Mouse (Mus musculus) small intestine, adult 2 months (tissue): Measurements from ENCODE around the gene Knl1. TPM values are rescaled to one million over a fixed set of nuclear protein-coding genes. Genes with fewer than 3 reads are reported as not detected.

Experiments used
- H3K27ac ChIP-seq: fragments of 200-500 bp; 2 replicates; pipeline ENCODE4 v1.5.1; 2012; ENCODE audit warnings: low read depth, low read length, control low read depth, inconsistent platforms; ENCODE audit not compliant: insufficient read depth
- H3K27me3 ChIP-seq: fragments of 200-500 bp; 2 replicates; pipeline ENCODE4 v1.6.1; 2012; ENCODE audit warnings: mild to moderate bottlenecking, moderate library complexity, low read length, inconsistent platforms; ENCODE audit not compliant: control insufficient read depth, insufficient read depth
- H3K36me3 ChIP-seq: fragments of 200-500 bp; 2 replicates; pipeline ENCODE4 v1.6.1; 2012; ENCODE audit warnings: mild to moderate bottlenecking, low read length, control low read depth, inconsistent platforms; ENCODE audit not compliant: control insufficient read depth, insufficient read depth
- H3K4me1 ChIP-seq: fragments of 200-500 bp; 2 replicates; pipeline ENCODE4 v1.6.1; 2012; ENCODE audit warnings: low read length, inconsistent platforms, mixed read lengths; ENCODE audit not compliant: control insufficient read depth, insufficient read depth, insufficient read length
- H3K4me3 ChIP-seq: fragments of 200-500 bp; 2 replicates; pipeline ENCODE4 v1.5.1; 2012; ENCODE audit warnings: low read depth, mild to moderate bottlenecking, control low read depth, inconsistent platforms, low read length, moderate library complexity
- CTCF ChIP-seq: fragments of 200-500 bp; IDR thresholded peaks from 2 replicates; pipeline ENCODE4 v1.5.1; 2012; ENCODE audit warnings: low read depth, mild to moderate bottlenecking, control low read depth, inconsistent platforms, low read length, moderate library complexity, mixed read lengths; ENCODE audit not compliant: insufficient replicate concordance, insufficient read length; ENCODE audit errors: extremely low read depth
- POLR2A ChIP-seq: fragments of 200-500 bp; IDR thresholded peaks from 2 replicates; pipeline ENCODE4 v1.6.1; 2012; ENCODE audit warnings: low read depth, mild to moderate bottlenecking, control low read depth, inconsistent platforms, low read length, moderate library complexity
- WGBS: fragments of 180-500 bp; shearing (Covaris S2); methylation state at CpG from one replicate; pipeline ENCODE4 v1.1.7; 2018; 5-methylcytosine and 5-hydroxymethylcytosine counted together
- polyA plus RNA-seq: library from polyadenylated mRNA; depleted of rRNA; stranded (reverse); fragments of >200 nt; gene quantifications from 2 replicates; pipeline ENCODE4 v1.2.3, GENCODE M21; 2012; rRNA removed

The Knl1 gene
- polyA plus RNA-seq, 1 experiment = 0.15 TPM

DNA sequence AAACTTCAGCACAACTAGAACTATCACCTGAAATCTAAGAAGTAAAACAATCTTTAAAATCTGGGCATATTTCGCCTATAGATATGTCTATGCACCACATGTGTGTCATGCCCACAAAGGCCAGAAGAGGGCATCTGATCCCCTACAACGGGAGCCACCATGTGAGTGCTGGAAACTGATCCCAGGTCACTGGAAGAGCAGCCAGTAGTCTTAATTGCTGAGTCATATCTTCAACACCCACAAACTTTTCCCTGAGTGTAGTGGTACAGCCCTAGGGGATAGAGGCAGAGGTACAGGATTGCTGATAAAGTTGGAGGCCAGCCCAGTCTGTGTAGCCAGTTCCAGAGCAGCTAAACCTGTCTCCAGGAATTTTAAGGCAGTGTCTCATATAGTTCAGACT, 98.3 kb downstream of the Knl1 start:
- Histone ChIP-seq H3K36me3 (peaks cover 84% of the 10 kb centered on the region), H3K4me1 (no peaks in the 10 kb centered on the region), H3K27me3 (no peaks in the 10 kb centered on the region), H3K4me3 (no peak overlapping the region), H3K27ac (no peak overlapping the region)
- 84% methylated on average over 2 of the region's 2 CpGs for WGBS
- TF ChIP-seq CTCF = peak; percentile 54; the same call in 1 of the 2 replicates
- no peak for TF ChIP-seq POLR2A

DNA sequence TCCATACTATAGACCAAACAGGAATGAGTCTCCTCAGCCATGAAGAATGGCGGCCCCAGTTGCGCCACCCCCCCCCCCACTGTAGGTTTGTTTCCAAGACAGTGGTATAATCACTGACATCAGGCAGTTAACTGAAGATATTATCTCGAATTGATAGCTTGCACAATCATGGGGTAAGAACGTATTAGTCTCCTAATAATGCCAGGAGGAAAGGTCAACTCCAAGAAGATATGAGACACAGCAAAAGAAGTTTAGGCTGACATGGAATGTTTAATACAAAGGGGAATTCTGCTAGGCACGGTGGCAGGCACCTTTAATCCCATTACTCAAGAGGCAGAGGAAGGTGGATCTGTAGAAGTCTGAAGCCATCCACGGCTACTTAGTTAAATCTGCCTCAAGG, 99.5 kb downstream of the Knl1 start:
- Histone ChIP-seq H3K36me3 (peaks cover 86% of the 10 kb centered on the region), H3K4me3 (no peak overlapping the region), H3K27ac (no peak overlapping the region), H3K27me3 (no peaks in the 10 kb centered on the region), H3K4me1 (no peaks in the 10 kb centered on the region)
- 76% methylated on average over 6 of the region's 6 CpGs for WGBS
- TF ChIP-seq POLR2A (no peak), CTCF (no peak)

DNA sequence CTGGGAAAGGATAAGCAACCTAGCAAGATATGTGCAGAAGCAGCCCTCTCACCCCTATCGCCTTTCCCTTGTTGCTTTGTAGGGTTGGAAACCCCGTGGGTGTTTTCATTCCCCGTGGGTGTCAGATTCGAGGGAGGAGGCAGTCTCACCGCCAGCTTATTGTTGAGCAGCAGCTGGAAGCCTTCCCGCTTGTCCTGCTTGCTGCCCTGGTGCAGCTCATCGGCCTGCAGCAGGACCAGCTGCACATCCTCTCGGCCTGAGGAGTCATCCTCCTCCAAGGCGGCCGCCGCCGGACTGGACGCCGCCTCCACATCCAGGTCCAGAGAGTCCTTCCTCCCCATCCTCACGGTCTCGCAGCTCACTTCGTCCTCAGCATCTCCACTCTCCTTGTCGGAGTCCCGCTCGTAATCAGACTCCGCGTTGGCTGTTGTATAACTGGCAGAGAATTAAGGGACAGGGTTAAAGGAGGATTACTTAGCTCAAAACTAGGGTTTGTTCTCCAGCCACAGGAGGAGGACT, 100.3 kb downstream of the Knl1 start:
- no peak for TF ChIP-seq CTCF
- no peak for TF ChIP-seq POLR2A
- 90% methylated on average over 22 of the region's 22 CpGs for WGBS
- Histone ChIP-seq H3K27me3 (no peaks in the 10 kb centered on the region), H3K27ac (no peak overlapping the region), H3K4me1 (no peaks in the 10 kb centered on the region), H3K36me3 (peaks cover 85% of the 10 kb centered on the region), H3K4me3 (no peak overlapping the region)

DNA sequence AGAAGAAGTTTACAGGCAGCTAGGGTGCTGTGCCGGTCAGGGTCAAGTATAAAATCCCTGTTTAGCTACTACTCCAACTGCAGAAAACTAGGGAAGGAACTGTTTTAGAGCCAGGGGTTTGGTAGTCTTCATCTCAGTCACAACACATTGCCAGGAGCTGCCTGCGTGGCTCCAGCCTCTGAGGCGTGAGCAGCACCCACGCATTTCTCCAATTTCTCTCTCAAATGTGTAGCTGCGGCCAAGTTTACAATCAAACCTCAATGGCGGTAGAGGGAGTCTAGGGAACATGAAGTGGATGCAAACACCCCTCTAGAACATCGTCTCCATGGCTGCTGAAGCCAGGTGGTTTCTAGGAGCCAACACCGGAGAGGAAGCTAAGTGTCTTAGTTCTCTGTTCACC, 100.9 kb downstream of the Knl1 start:
- H3K36me3 ChIP-seq = peaks cover 83% of the 10 kb centered on the region
- H3K4me1 ChIP-seq = no peaks in the 10 kb centered on the region
- no peak overlapping the region for H3K4me3 ChIP-seq
- H3K27ac ChIP-seq = no peak overlapping the region
- TF ChIP-seq CTCF (no peak), POLR2A (no peak)
- WGBS = 91% methylated on average over 8 of the region's 8 CpGs
- H3K27me3 ChIP-seq = no peaks in the 10 kb centered on the region

DNA sequence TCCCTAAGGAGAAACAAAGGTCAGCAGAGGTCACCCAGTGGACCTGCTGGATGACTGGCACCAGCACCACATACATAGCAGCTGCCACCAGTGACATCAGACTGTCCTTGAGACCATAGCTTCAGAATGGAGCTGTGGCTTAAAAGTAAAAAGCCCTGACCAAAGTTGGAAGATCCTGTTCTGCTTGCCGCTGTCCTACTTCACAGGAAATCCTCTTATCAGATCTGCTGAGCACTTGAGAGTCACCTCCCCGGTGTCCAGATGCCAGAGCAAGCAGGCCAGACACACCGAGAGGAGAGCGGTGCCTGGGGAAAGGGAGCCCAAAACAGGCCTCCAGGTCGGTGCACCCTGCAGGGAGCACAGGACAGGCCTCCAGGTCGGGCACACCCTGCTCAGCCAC, 105.3 kb downstream of the Knl1 start:
- no peak overlapping the region for H3K4me3 ChIP-seq
- 84% methylated on average over 6 of the region's 6 CpGs for WGBS
- no peaks in the 10 kb centered on the region for H3K27me3 ChIP-seq
- peaks cover 60% of the 10 kb centered on the region for H3K36me3 ChIP-seq
- no peak for TF ChIP-seq POLR2A
- no peak for TF ChIP-seq CTCF
- no peak overlapping the region for H3K27ac ChIP-seq
- peaks cover 9% of the 10 kb centered on the region for H3K4me1 ChIP-seq

DNA sequence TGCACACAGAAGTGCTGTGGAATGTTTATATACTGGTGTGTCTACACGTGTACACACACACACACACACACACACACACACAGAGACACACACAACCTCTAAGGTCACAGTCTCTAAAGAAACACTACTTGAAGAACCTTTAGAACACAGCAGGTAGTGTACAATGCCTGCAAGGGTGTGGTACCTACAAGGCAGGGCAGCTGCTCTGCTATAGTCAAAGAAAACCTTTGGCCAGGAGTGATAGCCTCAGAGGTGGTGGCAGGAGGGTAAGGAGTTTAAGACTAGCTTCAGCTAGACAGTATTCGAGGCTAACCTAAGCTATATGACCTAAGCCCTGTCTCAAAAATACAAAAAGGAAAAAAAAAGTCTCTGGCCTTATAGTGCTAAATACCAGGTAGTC, 107.8 kb downstream of the Knl1 start:
- TF ChIP-seq CTCF (no peak), POLR2A (no peak)
- H3K4me3 ChIP-seq = no peak overlapping the region
- peak overlapping the region; percentile 91 for H3K27ac ChIP-seq

More for the DNA sequence above, 107.8 kb downstream of the Knl1 start:
- WGBS = 19% methylated on average over 2 of the region's 2 CpGs
- Histone ChIP-seq H3K27me3 (no peaks in the 10 kb centered on the region), H3K36me3 (peaks cover 39% of the 10 kb centered on the region), H3K4me1 (peaks cover 9% of the 10 kb centered on the region)

Other genes with a start within 250 kb of the Knl1 start
- gene Knstrn, start 233.1 kb upstream of the Knl1 start, polyA plus RNA-seq = 1.5 and 4.7 TPM in 2 replicates
- gene Ivd, start 185.2 kb upstream of the Knl1 start, polyA plus RNA-seq = 17.6 and 25.7 TPM in 2 replicates
- 11.8 and 24.6 TPM in 2 replicates for gene Bahd1, start 146.7 kb upstream of the Knl1 start, polyA plus RNA-seq
- 3.8 and 4.0 TPM in 2 replicates for gene Chst14, start 120.6 kb upstream of the Knl1 start, polyA plus RNA-seq
- 3.9 and 10.0 TPM in 2 replicates for gene Ccdc32, start 17.7 kb upstream of the Knl1 start, polyA plus RNA-seq
- 1.1 and 1.9 TPM in 2 replicates for gene Rpusd2, start 12.3 kb upstream of the Knl1 start, polyA plus RNA-seq
- gene Rad51, start 65.7 kb downstream of the Knl1 start, polyA plus RNA-seq = 4.6 and 8.7 TPM in 2 replicates
- gene Rmdn3, start 109.9 kb downstream of the Knl1 start, polyA plus RNA-seq = 26.2 and 57.3 TPM in 2 replicates
- 35.0 and 107 TPM in 2 replicates for gene Gchfr, start 120.7 kb downstream of the Knl1 start, polyA plus RNA-seq
- 0.03 and 0.04 TPM in 2 replicates for gene Gm14137, start 127.4 kb downstream of the Knl1 start, polyA plus RNA-seq
- gene Zfyve19, start 161.5 kb downstream of the Knl1 start, polyA plus RNA-seq = 20.2 and 46.7 TPM in 2 replicates
- 1.5 and 2.9 TPM in 2 replicates for gene Dnajc17, start 161.7 kb downstream of the Knl1 start, polyA plus RNA-seq
- 124 and 296 TPM in 2 replicates for gene Ppp1r14d, start 182.8 kb downstream of the Knl1 start, polyA plus RNA-seq
- gene Spint1, start 190.2 kb downstream of the Knl1 start, polyA plus RNA-seq = 139 and 367 TPM in 2 replicates
- 2.1 and 3.0 TPM in 2 replicates for gene Rhov, start 224.2 kb downstream of the Knl1 start, polyA plus RNA-seq
- 11.3 and 22.9 TPM in 2 replicates for gene Vps18, start 241.6 kb downstream of the Knl1 start, polyA plus RNA-seq